Mouse (Mus musculus) spleen, adult 18-20 months (tissue): Measurements from ENCODE around the gene C8g.

Experiments used
- DNase-seq, 2 experiments: peaks; one replicate each; pipeline ENCODE4 v3.0.0; 2022; ENCODE audit warnings: mixed read lengths in 2 of 2

The C8g gene

DNA sequence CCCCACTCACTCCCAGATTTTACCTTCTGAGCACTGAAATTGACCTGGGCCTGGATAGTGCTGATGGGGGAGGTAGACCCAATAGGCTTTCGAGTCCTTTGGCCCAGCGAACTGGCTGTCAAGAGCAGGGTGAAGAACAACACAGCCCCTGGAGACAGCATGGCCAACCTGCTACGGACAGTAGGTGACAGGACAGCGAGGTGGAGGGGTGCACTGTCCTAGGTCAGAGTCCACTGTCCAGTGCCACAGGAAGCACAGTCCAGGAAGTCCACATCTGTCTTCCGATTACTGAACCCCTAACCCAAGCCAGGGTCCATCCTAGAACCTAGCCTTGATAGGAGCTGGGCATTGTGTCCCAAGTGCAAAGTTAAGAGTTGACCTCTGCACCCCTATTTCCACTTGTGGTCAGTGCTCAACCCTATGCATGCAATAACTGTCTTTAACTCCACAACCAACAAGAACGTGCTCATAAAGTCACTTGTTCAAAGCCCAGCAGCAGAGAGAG is 1.4 kb downstream of the C8g start:
- no peak for DNase-seq

DNA sequence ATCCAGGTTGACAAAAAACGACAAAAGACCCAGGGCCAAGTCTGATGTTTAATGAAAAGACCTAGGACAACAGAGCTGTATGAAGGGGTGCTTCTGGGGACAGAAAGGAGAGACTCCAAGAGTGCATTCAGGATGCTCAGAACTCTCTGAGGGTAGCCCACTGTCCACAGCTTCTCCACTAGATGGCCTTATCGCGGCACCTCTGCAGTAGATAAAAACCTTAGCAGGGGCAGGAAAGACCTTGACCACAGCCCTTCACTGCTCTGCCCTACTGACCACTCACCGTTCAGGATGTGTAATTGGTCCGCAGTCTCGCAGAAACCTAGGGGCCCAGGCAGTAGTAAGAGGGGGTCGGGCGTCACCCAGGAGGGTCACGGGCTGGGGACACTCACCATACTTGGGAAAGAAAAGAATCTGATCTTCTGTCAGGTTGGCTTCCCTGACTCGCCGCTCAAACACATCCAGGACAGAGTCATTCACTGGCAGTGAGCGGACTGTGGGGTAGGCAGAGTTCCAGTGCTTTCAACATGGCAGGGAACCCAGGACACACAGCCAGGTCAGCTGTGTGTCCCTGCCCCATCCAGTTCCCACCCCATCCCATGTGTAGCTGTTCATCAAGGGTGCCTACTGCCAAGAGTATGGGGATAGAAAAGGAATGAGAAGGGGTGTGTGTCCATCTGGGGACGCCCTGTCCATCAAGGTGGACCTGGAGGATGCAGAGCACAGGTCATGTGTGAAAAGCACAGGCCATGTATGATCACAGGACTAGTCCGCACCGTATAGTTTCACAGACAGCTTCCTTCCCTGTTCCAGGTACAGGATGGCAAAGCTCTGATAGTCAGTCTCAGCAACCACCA is 2.7 kb downstream of the C8g start:
- no peak for DNase-seq

DNA sequence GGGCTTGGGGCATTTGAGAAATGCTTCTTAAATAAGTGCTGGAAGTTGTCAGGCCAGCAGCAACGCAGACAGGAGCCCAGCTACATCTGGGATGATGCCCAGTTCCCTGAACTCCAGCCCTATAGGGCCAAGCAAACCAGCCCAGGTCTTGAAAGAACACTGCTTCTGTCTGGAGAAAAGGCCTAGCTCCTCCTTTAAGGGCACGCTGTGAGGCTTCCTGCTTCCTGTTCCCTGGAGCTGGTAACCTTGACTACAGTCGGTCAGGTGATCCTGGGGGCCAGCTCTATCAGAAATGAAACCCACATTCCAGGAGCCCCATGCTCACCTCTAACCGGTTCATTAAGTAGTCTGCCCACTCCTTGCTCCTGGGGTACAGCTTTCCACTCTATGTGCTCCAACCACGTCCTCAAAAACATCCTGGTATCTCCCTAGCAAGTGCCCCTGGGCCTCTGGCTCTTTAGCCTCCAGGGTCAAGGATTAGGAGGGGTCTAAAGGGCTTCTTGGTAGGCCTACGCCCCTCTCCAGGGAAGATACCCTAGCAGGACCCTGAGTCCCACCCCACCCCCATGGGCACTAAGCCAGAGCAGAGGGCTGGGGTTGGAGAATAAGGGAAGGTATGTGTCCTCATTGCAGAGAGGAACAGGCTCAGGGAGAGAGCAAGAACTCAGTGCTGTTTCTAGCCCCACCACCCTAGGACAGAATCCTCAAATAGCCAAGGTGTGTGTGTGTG is 3.5 kb downstream of the C8g start:
- no peak for DNase-seq

DNA sequence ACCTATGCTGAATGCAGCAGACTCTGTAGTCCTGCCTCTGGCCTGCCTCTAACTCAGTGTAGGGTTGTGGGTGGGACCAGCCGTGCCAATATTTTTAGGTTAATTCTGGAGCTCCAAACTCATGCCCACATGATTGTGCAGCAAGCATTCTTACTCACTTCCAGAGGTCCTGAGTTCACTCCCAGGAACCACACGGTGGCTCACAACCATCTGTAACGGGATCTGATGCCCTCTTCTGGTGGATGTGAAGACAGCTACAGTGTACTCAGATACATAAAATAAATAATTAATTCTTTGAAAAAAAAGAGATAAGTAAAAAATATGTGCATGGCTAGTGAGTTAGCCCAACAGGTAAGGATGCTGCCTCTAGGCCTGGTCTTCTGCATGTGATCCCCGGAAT is 5.1 kb downstream of the C8g start:
- DNase-seq = no peak

DNA sequence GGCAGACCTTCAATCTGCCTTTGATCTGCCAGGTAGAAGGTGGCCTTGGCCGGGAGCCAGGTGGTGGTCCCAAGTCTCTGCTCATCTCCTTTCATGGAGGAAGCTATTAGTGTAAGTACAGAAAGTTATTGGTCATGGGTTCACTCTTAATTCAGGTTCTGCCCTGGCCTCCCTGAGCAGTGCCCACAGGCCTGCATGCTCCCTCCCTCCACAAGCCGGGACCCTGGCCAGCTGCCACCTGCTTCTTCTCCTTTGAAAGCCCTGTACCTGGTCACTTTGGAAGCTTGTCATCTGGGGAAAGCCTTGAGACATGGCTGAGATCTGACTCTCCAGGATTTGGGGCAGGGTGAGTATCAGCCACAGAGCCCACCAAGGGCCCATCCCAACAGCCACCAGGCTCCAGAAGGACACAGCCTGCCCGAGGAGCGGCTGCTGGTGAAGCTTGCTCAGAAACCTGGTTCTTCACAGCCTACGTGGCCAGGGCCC is 8.0 kb downstream of the C8g start, which contains the start of gene Lcn12:
Gene Lcn12, minus strand, starts transcription at position 436 of the 486 bp plus-strand sequence.
- DNase-seq = no peak

DNA sequence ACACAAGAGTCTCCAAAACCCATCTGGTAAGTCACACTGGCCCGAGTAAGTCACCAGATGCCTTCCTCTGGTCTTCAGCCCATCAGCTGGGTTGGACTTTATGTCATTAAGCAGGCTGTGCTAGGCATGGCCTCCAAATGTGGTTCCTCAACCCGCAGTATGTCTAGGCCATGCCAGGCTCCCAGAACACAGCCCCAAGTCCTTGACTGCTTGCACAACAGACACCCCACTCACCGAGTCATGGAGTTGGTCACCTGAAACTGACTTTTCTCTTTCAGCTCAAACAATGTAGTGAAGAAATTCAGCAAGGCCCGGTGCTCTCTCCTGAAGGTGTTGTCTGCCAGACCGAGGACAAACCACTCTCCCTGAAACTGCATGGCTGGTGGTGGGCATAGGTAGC is 8.5 kb downstream of the C8g start:
- DNase-seq = no peak

DNA sequence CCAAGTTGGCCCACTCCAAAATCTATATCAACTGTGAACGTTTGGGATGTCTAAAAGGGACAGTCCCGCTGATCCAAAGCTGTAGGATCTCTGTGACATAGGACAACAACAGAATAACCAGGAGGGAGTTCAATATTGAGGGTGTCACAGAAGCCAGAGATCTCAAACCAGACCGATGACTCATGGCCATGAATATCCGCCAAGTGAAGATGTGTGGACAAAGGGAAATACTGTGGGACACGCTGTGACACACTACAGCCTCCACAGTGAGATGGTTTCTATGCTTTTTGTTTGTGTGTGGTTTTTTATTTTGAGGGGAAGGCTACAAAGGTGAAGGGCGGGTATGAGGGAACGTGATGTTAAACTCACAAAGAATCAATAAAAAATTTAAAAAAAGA is 12.8 kb downstream of the C8g start:
- no peak for DNase-seq

DNA sequence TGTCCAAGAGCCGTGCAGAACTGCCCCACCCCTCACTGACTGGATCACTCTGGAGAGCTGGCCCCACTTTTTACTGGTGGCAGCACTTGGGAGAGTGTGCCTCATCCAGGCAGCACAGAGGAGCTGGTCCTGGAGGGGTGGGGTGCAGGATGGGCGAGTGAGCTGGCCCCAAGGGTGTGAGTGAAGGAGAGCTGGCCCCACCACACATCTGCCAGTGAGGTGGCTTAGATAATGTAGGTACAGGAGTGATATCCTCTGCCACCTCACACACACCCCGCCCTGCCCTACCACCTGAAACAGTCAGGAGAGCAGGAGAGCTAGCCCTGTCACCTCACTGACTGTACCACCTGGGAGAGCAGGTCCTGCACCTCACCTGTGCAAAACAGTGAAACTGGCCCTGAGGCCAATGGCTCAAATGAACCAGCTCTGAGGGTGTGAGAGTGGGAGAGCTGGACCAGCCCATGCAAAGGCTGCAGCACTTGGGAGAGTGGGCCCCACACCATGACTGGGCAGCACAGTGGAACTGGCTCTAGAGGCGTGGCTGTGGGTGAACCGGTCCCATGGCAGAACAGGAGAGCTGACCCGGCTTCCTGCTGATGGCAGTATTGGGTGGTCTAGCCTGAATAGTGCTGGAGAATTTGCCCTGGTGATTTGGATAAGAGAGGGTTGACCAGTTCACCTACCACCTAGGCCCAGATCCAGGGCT is 13.4 kb downstream of the C8g start:
- no peak for DNase-seq

DNA sequence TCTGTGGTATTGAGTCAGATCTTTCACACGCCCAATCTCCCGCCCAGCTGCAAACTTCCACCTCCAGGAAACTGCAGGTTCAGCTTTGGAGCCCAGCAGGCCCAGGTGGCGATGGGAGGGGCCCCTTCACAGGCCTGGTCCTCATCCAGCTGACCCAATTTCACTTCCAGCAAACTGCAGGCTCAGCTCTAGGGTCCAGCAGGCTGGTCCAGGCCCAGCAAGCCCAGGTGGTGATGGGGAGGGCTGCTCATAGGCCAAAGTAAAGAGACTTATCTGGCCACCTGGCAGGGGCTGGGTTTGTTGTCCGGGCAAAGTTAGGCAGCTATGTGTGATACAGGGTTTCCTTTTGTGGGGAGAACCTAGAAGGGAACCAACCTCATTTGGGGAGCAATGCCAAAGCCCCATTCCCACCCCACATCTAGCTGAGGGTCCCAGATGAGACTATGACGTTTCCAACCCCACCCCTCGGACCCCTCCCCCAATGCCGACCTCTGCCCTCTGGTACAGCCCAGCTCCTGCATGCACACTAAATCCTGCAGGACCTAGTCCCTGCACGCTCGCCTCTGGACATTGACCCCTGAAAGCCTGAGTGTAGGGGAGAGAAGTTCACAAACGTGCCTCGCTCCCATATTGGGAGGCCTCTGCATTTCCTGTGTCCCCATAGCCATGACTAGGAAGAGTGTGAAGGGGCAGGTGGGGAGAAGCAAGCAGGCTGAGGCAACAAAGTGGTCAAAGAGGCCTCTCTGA is 16.4 kb downstream of the C8g start:
- no peak for DNase-seq

DNA sequence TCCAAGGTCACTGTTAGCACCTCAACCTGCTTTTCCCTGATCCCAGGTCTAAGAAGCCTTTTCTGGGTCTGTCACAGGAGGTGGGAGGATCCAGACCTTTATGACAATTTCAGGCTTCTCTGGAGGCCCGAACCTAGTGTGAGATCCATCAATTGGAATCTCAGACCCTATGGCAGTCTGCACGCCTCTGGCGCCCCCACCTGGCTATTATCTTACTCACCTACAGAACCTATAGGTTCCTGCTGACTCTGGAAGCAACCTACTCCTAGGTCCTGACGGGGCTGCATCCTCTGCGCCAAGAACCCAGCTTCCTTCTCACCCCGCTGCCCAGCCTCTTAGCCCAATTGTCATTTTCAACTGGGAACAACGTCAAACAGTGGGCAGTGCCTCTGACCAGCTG is 18.6 kb downstream of the C8g start:
- DNase-seq = peak in 1 of 2 experiments; percentile 76

DNA sequence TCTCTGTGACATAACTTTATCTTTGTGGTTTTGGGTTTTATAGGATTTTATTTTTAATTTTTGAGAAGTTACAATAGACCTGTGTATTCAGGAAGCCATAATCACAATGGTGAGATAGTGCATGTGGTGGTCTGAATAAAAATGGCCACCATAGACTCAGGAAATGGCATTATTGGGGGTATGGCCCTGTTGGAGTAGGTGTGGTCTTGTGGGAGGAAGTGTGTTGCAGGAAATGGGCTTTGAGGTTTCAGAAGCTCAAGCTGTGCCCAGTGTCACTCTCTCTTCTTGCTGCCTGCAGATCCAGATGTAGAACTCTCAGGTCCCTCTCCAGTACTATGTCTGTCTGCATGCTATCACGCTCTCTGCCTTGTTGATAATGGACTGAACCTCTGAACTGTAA is 21.0 kb downstream of the C8g start:
- DNase-seq = no peak

DNA sequence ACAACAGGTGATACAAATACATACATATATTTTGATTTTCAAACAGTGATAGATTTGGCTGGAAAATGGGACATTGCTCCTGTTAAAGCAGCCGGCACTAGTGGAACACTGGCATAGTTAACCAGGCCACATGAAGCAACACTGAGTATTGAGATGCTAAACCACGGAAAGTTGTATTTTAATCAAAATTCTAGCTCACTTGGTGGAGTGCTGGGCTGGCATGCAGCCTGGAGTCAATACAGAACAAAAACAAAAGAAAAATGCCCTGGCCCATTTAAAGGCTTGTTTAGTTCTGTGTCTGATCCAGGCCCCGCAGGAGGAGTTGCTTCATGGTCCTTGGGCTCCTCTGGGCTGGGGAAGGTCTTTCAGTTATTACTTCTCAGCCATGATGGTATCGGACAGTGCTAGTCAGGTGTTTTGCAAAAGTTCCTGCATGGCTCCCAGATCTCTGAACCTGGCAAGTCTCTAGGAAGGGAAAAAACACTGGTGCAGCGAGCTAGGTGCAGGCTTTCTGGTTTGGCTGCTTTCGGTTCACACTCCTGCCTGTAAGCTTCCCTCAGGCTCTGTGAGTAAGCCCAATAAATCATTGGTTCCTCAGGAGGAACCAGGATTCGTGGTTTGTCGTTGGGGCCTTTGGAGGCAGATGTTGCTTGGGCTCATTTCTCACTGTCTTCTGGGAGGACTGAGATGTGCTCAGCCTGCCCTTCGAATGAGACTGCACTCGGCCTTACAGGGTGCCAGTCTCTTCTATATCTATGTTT is 21.8 kb downstream of the C8g start:
- no peak for DNase-seq

DNA sequence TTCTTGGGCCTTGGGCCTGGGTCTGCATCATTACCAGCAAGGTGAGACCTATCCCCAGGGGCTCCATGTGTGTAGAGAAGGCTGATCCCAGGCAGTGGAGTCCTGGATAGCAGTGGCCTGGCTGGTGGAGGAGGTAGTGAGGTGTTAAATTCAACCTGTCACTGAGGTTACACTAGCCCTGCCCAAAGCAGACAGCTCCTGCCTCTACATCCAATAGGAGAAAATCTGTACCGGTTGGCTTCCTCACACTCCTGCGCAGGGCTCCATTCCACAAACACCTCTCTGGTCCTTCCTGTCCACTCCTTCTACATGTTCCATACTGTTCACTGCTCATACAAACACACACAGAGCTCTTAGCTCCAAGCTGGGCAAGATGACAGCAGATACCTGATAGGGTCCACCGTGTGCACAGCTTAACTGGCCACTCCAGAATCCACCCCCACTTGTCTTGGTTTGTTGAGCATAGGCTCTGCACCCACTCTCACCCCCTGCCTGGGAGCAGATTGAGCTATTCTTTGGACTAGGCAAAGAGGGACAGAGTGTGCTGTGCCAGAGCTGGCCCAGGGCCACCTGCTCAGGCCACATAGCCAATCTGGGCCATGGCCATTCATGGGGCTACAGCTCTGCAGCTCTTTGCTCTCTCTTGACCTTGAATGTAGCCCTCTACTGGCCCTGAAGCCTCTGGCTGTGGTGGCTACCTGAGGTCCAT is 23.4 kb downstream of the C8g start:
- no peak for DNase-seq

DNA sequence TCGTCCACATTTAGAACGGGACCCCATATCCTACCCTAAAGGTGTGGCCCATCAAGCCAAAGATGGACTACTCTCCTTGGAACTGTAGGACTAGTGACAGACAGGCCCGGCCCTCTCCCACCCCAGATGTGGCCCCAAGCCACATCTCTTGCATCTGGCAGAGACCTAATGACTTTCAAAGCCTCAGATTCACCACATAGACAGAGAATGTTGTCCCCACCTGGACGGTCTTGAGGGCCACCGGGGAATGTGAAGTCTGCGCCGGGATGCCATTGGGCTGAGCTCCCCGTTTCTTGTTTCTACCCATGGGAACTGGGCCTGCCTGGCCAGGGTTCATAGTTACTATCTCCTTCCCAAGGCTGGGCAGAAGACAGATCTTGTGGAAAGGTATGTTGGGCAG is 24.0 kb downstream of the C8g start:
- no peak for DNase-seq

DNA sequence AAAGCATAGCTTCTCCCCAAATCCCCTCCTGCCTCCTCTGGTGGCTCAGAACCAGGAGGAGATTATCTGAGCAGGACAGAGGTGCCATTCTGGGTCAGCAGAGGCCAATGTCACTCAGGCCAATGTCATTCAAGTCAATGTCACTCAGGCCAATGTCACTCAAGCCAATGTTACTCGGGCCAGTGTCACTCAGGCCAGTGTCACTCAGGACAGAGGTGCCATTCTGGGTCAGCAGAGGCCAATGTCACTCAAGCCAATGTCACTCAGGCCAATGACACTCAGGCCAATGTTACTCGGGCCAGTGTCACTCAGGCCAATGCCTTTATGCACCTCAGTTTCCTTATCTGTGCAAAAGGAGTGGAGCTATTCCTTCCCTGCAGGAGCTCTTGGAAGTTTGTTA is 29.0 kb downstream of the C8g start:
- no peak for DNase-seq

DNA sequence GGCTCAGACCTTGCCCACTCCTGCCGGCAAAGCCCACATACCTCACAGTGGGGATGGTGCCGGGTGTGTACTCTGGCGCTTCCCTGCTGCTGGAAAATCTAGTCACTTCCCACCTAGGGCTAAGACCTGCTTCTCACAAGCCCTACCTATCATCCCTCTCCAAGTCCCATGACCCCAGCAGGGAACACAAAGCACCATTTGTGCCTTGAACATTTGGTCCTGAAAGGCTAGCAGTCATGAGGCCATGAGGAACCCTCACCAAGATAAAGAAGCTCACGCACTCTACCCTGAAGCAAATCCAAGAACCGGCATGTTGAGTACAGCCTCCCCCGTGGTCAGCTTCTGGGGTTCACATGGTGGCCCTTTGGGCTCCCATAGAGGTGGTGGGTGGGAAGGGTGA is 31.6 kb downstream of the C8g start, which contains the start of gene Ptgds:
Gene Ptgds, minus strand, starts transcription at position 78 of the 400 bp plus-strand sequence.
- no peak for DNase-seq

DNA sequence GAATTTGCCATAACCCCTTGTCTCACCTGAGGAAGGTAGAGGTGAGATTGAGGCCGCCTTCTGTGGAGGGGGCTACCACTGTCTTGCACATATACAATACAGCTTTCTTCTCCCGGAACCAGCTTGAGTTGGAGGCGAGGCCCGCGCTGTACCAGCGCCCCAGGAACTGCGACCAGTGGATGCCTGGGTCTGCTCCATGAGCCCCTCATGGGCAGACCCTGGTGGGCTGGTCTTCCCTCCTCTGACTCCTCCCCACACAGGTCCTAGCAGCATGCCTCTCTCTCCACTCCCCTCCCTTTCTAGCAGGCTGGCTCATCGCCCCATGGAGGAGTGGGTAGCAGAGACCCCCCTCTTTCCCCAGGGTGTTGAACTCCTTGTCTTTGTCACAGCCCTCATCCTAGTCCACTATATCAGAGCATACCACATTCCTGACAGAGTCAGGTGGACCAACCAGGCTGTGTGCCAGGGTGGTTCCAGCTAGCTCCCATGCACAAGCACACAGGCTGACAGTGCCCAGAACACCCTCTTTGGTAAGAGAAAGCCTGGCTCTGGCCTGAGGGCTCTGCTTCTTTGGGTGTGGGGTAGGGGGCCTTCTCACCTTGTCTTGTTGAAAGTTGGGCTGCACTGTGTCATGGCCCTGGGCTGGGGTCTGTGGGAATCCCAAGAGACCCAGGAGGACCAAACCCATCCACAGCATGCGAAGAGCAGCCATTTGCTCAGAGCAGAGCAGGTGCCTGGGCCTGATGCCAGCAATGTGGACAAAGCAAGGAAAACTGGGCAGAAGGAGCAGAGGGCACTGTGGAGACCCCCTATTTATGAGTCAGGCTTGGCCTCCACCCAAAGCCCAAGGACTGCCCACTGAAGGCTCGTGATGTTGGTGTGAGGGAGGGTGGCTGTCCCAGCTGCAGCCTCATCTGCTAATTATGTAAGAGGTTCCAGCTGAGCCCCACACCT is 32.3 kb downstream of the C8g start:
- no peak for DNase-seq

DNA sequence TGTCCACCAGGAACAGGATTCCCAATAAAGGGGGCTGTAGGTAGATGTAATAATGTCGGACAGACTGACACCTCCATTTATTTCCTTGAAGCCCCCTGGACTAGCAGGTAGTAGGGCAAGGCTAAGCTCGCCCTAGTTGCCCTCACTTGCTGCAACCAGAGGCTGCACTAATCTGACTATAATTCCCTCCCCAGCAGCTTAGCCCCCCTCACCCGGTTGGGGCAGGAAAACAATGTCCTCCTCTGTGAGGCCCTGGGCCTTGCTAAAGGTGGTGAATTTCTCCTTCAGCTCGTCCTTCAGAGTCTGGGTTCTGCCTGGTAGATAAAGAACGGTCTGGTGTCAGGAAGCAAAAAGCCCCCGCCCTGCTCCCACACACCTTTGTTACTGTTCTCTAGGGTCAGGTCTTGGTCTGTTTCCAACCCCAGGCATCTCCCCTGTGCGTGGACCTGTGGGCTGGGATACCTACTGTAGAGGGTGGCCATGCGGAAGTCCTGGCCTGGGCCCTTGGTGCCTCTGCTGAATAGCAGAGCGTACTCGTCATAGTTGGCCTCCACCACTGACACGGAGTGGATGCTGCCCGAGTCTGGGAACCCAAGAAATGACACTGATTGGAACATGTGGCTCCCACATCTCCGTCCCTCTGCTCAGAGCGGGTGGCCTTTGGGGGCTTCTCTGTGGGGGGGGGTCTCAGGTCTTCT is 33.8 kb downstream of the C8g start:
- no peak for DNase-seq
